Mouse (Mus musculus): Measurements from ENCODE around the gene Padi4.

DNA sequence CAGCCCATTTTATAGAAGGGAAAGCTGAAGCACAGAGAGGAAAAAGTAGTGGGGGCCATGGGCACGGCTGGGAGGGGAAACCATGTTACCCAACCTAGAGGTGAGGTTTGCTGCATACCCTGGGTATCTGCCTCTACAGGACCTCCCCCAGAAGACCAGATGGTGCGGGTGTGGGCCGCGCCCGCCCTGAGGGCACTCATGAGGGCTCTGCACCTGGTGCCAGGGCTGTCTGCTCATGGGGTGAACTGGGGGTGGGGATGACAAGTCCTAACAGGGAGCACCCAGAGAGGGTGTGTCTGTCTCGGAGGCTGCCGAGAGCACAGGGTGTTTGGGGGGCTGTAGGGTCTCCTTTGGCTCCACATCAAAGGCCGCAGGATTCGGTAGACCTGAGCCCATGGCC, 857 bp upstream of the Padi4 start:
- TF ChIP-seq GATA1 (IDR thresholded peaks at IDR 0.05; ENCODE audit: borderline replicate concordance, low read length) (no peak), FLI1 (IDR thresholded peaks at IDR 0.05; ENCODE audit: low read length) (no peak)

All from megakaryocyte, embryonic 14.5 days (primary cell).